Mouse (Mus musculus) CH12.LX (cell line): ENCODE measurements around the gene Megf11.

Experiments
- CTCF ChIP-seq, 2 experiments: IDR thresholded peaks in 1 of 2; conservative IDR thresholded peaks in 1 of 2; 2 replicates each; pipeline ENCODE4 v1.5.1; 2011 to 2012; ENCODE audit warnings: low read depth in 2 of 2, low read length in 2 of 2, improper control_type of control experiment in 1 of 2, inconsistent platforms in 1 of 2, mild to moderate bottlenecking in 1 of 2, moderate library complexity in 1 of 2
- EP300 ChIP-seq: IDR thresholded peaks from 2 replicates; pipeline ENCODE4 v1.6.1; 2011; ENCODE audit warnings: low read length, improper control_type of control experiment
- HCFC1 ChIP-seq: IDR thresholded peaks from 2 replicates; pipeline ENCODE4 v1.6.1; 2012; ENCODE audit warnings: low read depth, mild to moderate bottlenecking, inconsistent platforms, low read length, improper control_type of control experiment
- MAFK ChIP-seq: IDR thresholded peaks from 2 replicates; pipeline ENCODE4 v1.6.1; 2011; ENCODE audit warnings: low read length, improper control_type of control experiment; ENCODE audit not compliant: insufficient replicate concordance
- PAX5 ChIP-seq: IDR thresholded peaks from 2 replicates; pipeline ENCODE4 v1.6.1; 2012; ENCODE audit warnings: low read length, inconsistent platforms, mixed read lengths
- POLR2A ChIP-seq: IDR thresholded peaks from 2 replicates; pipeline ENCODE4 v1.6.1; 2011; ENCODE audit warnings: low read depth, mild to moderate bottlenecking, improper control_type of control experiment, low read length
- TBP ChIP-seq: conservative IDR thresholded peaks from 2 replicates; pipeline ENCODE4 v1.6.1; 2011; ENCODE audit warnings: low read depth, low read length, improper control_type of control experiment
- USF1 ChIP-seq: IDR thresholded peaks from 2 replicates; pipeline ENCODE4 v1.6.1; 2014; ENCODE audit warnings: low read depth, mild to moderate bottlenecking, inconsistent platforms, low read length, improper control_type of control experiment
- USF2 ChIP-seq: conservative IDR thresholded peaks from 2 replicates; pipeline ENCODE4 v1.6.1; 2011; ENCODE audit warnings: low read depth, low read length, improper control_type of control experiment
- ZC3H11A ChIP-seq: IDR thresholded peaks from 2 replicates; pipeline ENCODE4 v1.6.1; 2012; ENCODE audit warnings: low read depth, mild to moderate bottlenecking, inconsistent platforms, low read length, improper control_type of control experiment
- ZMIZ1 ChIP-seq: IDR thresholded peaks from 2 replicates; pipeline ENCODE4 v1.6.1; 2012; ENCODE audit warnings: low read depth, mild to moderate bottlenecking, inconsistent platforms, low read length, improper control_type of control experiment

- TF ChIP-seq EP300 (no peak), ZC3H11A (no peak), MAFK (no peak), POLR2A (no peak), CTCF (conservative IDR thresholded peaks at IDR 0.05 in 1 of 2, IDR thresholded peaks at IDR 0.05 in 1 of 2; ENCODE audit: low read depth in 2 of 2, low read length in 2 of 2) (no peak), USF1 (no peak), USF2 (no peak), ZMIZ1 (no peak), TBP (no peak), HCFC1 (no peak), PAX5 (no peak)
Measured at GRCm38 (mm10) chr9:64533488-64534119, 148.2 kb downstream of the Megf11 start.
